Mouse (Mus musculus) CH12F3 (cell line): ENCODE data around the gene Ttll13.

Experiments used
- in situ Hi-C: fragments of 300-500 bp; cut with MboI; formaldehyde crosslinking; loops from 2 replicates; pipeline ENCODE4 v1.14.3; 2020; ENCODE audit warnings: low sequenced_read_pairs

Ttll13 gene

DNA sequence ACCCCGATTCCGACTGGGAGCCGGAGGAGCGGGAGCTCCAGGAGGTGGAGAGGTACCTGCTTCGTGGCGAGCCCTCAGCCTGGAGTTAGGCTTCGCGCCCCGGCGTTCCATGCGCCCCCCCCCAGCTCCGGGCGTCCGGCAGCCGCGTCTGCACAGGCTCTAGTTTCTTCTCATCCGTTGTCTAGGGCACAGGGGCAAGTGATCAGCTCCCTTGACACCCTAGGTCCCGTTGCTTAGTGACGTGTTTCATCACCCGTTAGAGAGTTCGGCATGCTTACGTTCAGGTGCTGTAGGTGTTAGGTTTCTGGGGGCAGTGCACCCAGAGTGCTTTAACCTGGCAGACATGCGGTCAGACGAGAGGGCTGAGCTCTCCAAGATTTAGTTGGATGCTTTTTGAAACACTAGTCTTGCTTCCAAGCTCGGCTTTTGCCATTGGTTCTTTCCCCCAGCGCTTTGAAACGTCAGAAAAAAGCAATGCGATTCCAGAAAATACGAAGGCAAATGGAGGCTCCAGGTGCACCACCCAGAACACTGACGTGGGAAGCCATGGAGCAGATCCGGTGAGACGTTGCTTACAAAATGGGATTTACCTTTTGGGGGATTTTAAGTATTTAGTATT lies 15.3 kb downstream of the Ttll13 start:
- in situ Hi-C loops: no loop called here

DNA sequence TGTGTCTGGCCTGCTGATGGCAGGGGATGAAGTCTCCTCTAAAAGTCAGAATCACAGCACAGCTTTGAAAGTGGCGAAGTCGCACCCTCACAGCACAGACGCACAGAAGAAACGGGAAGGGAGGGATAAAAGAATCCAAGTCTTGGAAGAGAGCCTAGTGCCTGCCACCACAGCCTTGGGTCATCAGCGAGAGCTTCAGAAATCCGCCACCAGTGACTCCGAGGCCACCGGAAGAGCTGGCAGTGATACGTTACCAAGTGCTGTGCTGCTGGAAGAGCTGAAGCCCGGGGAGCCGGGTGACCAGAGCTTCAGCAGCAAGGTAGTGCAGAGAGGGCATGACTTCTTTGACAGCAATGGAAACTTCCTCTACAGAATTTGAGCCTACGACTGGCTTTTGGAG lies 18.4 kb downstream of the Ttll13 start:
- in situ Hi-C loops: no loop called here

DNA sequence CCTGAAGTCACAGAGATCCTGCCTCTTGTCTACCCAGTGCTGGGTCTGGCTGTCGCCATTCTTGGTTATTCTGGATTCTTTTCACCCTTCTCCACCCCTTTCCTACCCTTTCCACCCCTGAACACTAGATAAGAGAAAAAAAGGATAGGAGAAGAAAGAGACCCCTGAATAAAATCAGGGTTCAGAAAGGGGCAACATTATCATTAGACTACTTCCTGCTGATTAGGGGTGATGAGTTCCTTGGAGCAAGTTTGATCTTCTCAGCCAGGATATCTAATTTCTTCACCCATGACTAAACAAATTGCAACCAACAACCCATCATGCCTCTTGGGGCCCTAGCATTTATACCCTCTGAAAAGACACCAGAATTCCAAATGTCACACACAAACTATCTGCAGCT lies 21.6 kb downstream of the Ttll13 start:
- in situ Hi-C loops: no loop called here

DNA sequence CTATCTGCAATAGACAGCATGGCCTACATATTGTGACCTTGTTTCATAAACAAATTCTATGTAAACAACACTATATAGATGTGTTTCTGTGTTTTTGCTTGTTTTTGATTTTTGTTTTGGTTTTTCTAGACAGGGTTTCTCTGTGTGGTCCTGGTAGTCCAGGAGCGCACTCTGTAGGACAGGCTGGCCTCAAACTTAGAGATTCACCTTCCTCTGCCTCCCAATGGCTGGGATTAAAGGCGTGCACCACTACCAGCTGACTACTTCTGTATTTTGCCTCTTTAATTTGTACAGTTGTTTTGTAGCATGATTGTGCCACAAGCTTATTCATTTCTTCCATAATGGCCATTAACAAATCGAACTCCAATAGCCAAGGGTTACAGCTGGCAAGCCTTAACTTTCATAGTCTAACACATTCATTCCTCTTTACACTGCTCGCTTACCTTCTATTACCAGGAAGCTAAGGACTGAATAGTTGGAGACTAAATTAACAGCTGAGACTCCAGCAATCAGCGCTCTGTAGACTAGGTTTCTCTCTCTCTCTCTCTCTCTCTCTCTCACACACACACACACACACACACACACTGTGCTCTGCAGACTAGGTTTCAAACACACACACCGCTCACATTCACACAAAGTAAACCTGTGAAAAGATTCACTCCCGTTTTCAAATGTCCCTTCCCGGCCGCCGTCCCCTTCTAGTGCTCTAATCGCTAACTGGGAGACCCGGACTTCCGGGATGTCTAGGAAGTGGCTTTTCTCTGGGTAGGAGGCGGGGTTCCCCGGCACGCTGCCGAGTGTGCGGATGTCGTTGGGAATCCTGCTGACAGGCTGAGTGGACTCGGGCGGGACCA lies 22.9 kb downstream of the Ttll13 start, which contains the start of gene Vps33b:
TSS of gene Vps33b (plus strand) at position 753 of the 854 bp plus-strand sequence.
- in situ Hi-C loops: no loop called here

DNA sequence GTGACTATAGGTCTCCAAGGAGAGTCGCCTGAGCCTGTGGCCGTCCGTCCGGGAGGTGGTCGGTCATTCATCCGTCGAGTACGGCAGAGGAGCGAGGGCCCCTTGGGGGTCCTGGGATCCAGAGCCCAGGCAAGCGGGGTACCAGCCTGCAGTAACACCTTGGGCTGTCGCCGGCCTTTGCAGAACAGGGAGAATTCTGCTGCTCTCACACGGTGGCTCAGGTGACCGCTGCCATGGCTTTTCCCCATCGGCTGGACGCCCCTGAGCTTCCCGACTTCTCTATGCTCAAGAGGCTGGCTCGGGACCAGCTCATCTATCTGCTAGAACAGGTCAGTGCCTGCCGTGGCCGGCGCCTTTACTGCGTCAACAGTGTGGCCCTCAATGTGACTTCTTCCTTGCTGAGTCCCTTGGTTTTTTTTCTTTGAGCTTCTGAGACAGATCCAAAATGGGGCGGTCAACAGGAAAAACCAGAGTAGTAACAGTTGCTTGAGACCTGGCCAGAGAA lies 23.6 kb downstream of the Ttll13 start:
- in situ Hi-C loops: no loop called here

DNA sequence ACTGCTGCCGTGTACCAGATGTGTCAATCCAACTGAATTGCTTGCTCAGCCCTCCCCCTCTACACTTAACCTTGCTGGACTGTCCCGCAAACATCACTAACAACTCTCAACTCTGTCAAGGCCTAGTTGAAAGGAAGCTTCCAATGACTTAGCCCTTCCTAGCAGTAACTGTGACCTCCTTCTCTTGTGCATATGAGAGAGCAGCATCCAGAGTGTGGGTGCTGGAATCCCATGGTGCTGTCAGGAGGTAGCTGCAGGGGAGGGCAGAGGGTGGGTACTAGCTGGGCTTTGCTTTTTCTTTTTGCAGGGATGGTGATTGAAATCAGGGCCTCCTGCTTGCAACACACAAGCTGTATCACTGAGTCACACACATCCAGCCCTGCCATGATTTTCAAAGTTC lies 27.3 kb downstream of the Ttll13 start:
- in situ Hi-C loops: no loop called here

DNA sequence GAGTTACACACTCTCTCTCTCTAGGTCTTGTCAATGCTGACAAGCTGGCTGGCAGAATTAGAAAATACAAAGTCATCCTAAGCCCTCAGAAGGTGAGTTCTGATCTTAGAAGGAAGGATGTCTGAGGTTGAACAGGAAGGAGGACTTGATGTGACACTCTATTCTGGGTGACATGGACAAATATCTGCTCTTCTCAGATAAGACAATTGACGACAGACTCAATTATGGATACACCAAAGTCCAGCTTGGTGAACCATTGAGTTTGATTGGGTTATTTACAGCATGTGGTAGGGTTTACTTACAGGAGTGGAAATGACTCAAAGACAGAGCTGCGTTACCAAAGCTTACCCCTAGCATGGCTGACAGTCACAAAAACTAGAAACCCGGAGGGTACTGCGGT lies 30.2 kb downstream of the Ttll13 start:
- in situ Hi-C loops: no loop called here

DNA sequence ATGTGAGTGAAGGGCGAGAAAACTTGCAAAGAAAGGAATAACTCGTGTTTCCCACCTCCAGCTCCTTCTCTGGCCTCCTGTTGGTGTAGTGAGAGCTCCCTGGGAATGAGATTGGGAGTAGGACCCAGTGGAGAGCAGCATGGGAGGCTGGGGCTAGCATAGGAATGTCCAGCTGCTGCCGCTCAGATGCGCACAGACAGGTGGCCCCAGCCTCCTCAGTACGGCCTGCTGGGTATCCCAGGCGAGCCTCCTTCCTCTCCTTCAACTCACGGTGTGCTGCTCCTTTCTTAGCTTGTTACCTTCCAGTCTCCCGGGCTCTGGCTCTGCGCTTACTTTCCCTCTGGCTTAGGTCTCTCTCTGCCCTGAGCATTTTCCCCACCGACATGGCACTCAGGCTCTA lies 33.9 kb downstream of the Ttll13 start:
- in situ Hi-C loops: no loop called here

DNA sequence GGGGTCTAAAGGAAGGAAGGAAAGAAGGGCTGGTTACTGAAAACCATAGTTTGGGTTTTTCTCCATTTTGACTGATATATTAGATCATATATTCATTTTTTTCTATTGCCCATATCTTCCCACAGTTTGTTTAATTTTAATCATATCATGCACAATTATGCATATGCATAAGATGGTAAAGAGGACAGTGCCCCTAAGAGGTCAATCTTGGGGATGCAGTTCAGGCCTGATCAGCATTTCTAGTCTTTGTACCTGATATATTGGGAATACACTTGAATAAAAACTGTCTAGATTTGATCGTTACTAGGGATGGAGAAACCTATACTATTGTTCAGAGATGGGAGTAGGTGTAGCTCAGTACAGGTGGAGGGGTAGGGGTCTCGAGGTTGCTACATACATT lies 34.8 kb downstream of the Ttll13 start:
- in situ Hi-C loops: no loop called here

DNA sequence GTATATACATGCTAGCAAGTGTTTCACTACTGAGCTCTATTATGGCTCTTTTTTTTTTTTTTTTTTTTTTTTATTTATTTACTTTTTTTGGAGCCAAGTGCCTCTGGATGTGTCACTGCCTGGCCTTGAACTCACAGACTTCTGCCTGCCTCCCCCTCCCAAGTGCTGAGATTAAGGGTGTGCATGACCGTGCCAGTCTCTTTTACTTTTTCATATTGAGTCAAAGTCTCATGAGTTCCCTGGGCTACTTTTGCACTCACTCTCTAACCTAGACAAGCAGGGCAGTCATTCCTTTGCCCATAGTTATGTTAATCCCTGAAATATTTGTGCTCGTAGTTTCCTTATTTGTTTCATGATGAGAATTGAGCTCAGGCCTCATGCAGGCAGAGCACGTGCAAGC lies 35.5 kb downstream of the Ttll13 start:
- in situ Hi-C loops: no loop called here

DNA sequence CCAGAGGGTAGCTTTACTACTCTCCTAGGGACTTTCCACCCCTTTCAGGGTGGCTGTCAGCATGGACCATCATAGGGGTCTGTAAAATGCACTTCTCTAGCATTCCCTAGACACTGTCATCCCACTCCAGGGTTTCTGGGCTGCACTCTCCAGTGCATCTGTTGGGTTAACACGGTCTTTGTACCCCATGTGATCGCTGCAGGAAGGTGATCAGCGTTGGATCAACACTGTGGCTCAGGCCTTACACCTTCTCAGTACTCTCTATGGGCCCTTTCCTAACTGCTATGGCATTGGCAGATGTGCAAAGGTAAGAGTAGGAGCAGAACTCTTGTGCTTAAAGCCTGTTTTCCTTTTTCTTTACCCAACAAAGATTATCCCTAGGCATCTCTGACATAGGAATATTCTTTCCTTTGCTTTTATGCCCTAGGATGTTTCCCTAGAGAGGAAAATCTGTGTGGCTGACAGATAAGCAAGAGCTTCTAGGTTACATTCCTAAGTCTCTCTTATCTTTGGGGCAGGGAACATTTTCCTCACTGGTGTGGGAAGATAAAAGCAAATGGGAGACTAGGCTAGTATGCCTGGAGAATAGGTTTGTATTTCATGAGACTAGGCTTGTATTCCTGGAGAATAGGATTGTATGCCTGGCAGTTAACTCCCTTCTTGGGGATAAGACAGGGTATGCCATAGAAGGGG lies 37.2 kb downstream of the Ttll13 start:
- in situ Hi-C loops: no loop called here

DNA sequence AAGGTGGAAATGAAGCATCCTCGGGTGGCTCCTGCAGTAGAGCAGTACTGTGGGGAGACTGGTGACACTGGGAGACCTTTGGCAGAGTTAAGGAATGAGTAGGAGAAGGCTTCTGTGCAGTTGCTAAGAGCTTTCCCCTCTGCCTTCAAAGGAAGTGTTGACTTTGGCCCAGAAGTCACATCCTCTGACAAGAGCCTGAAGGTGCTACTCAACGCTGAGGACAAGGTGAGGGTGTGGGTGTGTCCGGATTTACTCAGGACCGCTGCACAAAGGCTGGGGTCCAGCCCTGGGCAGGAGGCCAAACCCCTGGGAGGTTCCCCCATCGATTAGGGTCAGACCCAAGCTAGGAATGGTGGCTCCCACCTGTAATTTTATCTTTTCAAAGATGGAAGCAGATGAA lies 38.2 kb downstream of the Ttll13 start:
- in situ Hi-C loops: no loop called here

DNA sequence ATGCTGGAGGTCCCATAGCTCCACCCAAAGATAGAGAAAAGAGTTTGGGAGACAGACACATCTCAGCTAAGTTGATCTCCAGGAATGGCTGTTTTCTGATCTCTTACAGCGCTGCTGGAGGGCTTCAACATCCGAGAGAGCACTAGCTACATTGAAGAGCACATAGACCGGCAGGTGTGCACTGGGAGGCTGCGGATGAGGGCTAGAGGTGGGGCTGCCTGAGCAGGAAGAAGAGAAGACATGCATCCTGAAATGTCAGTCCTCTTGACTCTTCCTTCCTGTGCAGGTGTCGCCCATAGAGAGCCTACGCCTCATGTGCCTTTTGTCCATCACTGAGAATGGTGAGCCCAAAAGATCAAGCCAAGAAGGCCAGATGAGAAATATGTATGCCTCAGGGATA lies 39.5 kb downstream of the Ttll13 start:
- in situ Hi-C loops: no loop called here

DNA sequence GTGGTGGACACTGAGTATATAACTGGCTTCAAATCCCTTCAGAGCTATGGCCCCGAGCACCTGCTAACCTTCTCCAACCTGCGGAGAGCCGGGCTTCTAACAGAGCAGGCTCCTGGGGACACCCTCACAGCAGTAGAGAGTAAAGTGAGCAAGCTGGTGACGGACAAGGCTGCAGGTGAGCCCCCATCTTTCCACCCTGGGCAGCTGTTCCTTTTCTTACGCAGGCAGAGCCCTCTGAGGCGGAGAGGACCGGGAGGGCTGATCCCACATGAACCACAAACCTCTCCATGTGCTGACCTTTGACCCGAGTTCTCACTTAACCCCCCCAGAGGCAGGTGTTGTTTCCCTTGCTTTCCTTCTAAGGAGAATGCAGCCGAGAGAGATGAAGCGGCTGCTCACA lies 41.6 kb downstream of the Ttll13 start:
- in situ Hi-C loops: no loop called here

DNA sequence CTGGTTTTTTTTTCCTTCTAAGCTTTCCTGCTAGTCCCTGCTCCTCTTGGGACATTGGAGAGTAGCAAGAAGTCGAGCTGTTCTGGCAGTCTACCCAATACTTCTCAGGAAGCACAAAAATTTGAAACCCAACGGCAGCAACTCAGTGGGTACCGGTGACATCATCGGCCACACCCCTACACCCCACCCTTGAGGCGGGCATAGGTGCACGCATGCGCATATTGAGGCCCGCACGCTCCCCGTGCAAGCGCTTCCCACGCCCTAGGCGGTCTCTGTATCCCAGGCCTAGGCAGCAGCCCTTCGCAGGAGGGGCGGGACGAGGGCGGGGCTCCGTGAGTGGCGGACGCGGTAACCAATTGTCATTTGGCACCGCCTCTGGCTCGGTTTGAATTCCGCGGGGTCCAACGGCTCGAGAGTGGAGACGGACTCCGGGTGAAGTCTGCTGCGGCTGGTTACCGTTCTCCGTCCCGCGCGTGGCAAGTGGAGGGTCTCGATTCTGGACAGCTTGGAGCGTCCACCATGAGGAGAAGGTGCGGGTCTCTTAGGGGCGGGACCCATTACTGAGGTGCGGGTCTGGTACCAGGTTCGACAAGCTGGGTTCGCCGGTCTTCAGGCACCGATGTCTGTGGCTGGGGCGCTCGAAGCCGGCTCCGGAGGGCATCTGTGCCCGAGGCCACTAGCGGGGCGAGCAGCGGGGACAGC lies 48.0 kb downstream of the Ttll13 start, which contains the start of gene Prc1:
TSS of gene Prc1 (plus strand) at position 389 of the 702 bp plus-strand sequence.
- in situ Hi-C loops: no loop called here

DNA sequence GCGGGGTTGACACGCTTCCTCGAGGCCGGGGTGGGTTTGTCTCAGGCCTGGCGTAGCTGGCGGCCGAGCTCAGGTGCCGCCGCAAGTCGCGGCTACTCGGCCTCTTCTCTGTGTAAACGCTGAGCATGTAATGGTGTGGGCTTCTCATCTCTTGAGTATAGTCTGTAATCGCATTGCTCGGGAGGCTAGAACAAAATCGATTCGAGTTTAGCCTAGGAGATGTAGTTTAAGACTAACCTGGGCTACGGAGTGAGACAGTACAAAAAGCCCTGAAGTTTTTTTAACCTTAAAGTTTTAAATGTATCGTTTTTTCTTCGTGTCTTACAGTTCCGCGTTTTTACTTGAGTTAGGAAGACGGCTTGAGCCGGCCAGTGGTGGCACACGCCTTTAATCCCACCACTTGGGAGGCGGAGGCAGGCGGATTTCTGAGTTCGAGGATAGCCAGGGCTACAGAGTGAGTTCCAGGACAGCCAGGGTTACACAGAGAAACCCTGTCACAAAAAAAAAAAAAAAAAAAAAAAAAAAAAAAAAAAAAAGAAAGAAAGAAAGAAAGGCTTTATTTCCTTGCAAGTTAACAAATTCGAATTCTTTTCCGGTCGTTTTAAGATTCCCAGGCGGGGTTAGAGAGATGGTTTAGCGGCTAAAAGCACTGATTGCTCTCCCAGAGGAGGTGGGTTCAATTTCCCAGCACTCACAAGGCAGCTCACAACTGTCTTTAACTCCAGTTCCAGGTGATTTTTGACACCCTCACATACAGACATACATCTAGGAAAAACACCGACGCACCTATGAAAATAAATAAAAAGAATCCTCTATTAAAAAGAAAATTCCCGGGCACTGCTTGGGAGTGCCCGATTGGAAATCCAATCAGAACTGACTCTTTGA lies 48.8 kb downstream of the Ttll13 start:
- in situ Hi-C loops: no loop called here

DNA sequence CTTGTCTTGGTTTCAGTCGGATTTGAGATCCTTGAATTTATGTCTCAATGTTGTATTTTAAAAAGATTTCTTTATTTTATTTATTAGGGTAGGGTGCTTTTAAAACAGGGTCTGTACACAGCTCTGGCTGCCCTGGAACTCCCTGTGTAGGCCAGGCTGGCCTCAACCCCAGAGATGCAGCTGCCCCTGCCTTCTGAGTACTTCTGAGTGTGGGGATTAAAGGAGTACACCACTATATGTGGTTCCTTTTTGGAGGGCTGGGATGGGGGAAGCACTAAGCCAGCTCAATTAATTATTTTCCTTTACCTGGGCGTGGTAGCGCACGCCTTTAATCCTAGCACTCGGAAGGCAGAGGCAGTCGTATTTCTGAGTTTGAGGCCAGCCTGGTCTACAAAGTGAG lies 50.3 kb downstream of the Ttll13 start:
- in situ Hi-C loops: no loop called here

DNA sequence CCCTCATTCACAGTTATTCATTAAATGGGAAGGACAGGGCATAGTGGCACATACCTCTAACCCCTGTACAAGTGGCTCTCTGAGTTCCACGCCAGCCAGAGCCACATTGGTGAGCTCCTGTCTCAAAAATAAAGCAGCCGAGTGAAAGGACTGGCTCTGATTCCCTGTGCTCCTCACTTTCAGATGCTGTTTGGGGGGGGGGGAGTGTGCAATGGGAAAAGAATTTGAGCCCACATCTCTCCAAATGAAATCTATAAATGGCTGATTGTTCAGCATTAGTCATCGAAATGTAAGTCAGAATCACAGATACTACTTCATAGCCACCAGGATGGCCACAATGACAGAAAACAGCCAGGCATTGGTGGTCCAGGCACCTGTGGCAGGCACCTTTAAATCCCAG lies 50.9 kb downstream of the Ttll13 start:
- in situ Hi-C loops: no loop called here

DNA sequence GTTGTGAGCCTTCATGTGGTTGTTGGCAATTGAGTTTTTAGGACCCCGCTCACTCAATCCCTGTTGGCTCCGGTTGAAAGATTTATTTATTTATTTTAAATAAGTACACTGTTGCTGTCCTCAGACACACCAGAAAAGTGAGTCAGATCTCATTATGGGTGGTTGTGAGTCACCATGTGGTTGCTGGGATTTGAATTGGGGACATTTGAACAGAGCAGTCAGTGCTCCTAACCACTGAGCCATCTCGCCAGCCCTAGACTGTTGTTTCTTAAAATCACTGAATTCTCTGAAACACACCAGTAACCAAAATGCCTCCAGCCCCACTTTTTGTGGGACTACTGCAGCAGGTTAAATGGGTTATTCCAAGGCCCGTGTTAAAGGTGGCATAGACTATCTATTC lies 52.6 kb downstream of the Ttll13 start:
- in situ Hi-C loops: no loop called here

DNA sequence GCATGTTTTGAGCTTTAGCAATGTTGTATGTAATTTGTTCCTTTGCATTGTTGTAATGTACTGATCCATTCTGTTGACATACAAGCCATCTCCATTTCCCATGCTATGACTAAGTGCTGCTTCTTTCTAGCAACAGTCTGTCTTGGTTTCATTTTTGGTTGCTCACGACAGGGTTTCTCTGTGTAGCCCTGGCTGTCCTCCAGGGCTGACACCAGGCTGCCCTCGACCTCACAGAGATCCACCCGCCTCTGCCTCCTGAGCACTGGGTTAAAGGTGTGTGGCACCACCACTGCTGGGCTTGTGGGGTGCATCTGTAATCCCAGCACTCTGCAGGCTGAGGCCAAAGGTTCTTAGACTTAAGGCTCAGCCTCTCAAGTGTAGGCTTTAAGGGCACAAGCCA lies 53.4 kb downstream of the Ttll13 start:
- in situ Hi-C loops: no loop called here
